Mouse (Mus musculus) spleen, adult 12 weeks (tissue): ENCODE measurements around the gene Gm4756.
"Not testable (repeated sequence)": the region's sequence is repeated elsewhere in the genome, so short reads cannot be mapped to it uniquely, and the experiment has no call there.

Experiments
- DNase-seq: peaks from one replicate; pipeline ENCODE4 v3.0.0; 2022; ENCODE audit warnings: low spot score

Gene Gm4756

DNA sequence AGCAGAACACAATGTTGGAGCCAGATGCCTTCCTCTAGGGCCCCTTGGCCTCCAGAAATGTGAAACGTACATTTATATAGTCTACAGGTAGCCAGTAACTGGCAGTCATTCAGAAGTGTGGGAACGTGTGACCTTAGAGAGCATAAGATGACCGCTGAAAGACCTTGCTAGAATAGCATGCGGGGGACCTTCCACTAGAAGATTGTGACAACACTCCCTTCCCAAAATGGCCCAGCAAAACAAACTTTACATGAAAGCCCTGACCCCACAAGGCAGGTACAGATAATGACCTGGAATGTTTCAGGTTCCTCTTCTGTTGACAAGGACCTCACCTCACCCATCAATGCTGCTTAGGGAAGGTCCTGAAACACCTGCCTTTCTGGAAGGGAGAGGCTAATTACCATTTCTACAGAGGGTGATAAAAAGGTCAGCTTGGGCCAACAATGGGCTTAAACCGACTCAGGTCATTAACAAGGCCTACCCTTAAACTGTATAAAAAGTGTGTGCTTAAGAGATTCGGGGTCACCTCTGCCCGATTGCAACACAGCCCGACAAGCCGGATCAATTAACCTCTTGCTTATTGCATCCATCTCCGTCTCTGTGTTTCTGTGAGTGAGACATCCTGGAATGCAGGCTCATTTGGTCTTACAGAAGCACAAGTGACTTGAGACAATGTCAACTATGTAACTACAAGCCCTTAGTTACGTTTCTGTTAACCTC is at the start of gene Gm4756:
Gene Gm4756 (minus strand): TSS at position 51 of the 720 bp plus-strand sequence.
- DNase-seq, result no peak

DNA sequence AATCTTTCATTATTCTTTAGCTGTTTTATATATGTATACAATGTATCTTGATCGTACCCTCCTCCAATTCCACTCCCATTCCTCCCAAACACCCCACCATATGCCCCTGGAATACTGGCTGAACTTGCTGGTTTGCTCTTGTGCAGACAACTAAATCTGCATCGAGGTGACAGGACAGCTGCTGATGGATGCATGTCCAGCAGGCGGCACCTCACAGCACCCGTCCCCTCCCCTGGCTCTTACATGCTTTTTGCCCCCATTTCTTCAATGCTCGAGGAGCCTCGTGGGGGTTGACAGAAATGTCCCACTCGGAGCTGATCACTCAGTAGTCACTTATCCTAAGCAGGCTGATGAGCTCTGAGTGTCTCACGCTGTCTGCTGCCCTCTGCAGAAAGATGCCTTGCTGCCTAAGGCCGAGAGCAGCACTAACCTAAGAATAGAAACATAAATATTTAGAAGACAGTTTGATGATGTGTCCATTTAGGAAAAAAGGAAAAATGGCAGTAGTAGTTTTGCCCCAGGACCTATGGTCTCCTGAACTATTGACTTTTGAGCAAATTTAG is 45.5 kb upstream of the Gm4756 start:
- DNase-seq, result no peak

DNA sequence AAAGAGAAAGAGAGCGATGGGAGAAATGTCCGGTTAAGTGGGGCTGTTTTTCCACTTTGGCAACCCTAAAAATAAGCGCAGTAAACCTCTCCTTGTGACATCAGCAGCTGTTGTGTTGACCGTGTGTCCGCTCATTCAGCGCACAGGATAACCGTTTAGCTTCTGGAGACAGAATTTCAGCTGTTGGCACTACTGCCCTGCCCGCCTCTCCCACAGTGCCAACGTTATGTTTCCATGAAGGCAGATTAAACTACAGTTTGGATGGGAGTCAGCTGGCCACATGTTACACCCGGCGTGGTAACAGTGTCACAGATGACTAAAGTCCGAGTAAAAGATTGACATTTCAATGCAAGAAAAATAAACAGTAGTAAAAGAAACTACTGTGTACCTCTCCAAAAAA is 45.0 kb upstream of the Gm4756 start:
- no peak for DNase-seq

DNA sequence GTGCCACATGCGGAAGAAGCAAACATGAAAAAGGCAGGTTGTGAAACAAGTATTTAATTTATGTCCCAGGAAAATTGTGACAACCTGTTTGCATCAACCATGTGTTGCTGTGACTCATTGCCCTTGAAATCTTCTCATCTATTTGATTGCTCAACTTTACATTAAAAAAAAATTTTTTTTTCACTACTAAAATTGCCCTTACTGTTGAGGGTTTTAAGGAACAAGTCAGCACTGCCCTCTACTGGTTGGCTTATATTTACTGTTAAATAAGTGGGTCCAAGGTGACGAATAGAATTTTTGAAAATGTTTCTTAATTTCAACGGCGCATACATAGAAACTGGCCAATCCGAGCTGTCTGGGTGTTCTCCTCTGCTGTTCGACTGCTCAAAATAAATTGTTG is 44.4 kb upstream of the Gm4756 start:
- DNase-seq, result no peak

DNA sequence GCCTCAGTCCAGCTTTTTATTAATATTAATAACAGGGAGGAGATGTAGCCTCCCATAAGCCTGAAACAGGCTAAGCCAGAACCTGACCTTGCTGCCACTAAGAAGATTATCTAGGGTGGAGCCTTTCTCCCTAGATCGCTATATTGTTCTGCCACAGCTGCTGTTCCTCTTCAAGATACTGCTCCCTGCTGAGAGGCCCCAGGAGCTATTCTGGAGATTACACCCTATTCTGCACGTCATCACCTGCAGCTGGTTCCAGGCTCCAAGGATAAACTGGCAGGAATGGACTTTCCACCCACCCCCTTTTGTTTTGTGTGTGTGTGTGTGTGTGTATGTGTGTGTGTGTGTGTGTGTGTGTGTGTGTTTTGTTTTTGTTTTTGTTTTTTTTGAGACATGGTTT is 38.8 kb upstream of the Gm4756 start:
- not testable (repeated sequence) for DNase-seq

DNA sequence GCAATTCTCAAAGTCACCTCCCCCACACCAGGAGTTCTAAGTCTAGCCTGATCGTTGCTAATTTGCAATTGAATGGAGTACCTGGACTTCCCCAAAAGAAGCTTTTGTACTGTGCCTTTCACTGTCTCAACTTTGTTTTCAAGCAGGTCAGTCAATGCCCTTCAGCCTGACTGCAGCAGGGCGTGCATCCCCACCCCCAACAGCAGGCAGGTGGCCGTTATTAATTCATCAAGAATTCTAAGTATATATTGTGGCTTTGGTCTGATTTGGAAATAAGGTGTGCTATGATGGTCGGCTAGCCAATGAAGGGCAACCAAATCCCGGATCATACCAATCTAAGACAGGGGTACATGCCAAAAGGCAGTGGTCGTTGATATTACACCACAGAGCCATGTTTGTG is 38.3 kb upstream of the Gm4756 start:
- not testable (repeated sequence) for DNase-seq

DNA sequence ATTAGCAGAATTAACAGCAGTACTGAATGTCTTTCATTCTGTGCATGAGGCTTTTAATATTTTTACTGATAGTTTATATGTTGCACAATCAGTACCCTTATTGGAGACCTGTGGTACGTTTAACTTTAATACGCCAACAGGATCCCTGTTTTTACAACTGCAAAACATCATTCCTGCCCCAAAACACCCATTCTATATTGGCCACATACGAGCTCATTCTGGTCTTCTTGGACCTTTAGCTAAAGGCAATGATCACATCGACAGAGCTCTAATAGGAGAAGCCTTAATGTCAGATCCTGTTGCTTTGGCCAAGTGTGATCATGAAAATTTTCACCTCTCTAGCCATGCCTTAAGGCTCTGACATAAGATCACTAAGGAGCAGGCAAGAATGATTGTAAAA is 37.1 kb upstream of the Gm4756 start:
- not testable (repeated sequence) for DNase-seq

DNA sequence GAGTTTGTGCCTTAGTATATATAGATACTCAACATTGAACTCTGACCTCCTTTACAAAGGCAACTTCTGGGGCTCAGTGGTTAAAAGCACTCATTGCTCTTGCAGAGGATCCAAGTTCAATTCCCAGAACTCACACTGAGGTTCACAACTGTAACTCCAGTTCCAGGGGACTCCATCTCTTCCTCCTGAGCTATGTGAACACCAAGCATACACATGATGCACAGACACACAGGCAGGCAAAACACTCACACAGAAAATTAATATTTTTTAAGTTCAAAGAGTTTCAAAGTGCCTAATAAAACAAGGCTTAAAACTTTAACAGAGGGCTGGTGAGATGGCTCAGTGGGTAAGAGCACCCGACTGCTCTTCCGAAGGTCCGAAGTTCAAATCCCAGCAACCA is 34.2 kb upstream of the Gm4756 start:
- no peak for DNase-seq

DNA sequence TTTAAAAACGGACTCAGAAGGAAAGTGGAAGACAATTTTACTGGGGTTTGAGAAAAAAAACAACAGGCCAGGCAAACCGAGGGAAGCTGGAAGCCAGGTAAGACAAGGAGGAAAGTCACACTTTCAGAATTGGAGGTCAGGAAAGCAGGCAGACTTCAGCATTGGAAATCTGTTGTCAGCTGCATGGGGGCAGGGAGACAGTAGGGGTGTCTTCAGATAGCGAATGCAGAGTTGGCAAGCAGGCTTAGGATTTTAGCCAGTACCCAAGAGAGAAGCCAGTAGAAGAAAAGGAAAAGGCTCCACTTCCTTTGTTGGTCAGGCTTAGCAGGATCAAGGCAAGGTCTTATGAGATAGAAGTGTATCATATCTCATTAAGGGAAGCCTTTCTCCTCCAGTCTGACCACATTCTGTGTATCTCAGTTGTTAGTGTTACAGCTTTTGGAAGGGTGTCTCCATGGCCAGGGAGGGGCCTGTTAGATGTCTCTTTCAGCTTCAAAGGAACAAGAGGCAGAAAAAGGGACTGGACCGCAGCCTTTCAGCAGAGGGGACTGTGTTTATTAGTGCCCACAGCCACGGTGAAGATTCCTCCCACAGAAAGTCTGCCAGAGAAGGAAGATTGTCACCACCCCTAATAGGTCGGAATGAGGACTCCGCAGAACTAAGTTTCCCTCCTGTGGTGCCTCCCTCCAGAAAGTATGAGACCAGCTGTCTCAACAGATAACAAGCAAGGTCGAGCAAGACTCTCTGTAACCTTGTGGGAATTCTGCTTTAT is 33.2 kb upstream of the Gm4756 start:
- DNase-seq, result no peak

DNA sequence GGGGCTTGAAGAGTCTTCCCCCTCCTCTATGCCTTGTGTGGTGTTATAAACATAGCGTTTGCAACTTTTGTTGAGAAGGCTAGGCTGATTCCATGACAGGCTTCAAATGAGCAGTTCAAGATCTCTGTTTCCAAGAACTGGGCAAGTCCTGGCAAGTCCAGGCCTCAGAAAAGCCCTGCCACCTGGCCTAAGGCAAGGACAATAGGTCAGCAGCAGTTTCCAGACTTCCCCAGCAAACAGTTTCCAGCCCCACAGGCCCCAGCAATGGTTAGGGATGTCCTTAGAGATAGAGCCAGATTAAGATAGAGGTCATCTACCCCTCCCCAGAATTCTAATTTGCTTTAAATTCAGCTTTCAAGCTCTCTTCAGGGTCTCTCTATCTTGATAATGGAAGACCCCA is 32.5 kb upstream of the Gm4756 start:
- no peak for DNase-seq

DNA sequence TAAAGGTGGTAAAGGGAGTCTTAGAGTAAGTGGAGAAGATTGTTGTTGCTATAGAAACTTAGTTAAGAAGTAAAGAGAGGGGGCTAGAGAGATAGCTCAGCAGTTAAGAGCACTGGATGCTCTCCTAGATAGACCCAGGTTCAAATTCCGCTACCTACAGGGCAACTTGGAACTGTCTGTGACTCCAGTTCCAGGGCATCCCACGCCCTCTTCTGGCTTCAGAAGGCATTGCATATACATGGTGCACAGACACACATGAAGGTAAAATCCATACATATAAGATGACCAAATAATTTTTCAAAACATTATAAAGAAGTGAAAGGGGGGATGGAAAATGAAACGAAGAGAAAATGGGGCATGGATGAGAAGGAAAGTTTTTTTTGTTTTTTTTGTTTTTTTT is 30.2 kb upstream of the Gm4756 start:
- DNase-seq, result no peak

DNA sequence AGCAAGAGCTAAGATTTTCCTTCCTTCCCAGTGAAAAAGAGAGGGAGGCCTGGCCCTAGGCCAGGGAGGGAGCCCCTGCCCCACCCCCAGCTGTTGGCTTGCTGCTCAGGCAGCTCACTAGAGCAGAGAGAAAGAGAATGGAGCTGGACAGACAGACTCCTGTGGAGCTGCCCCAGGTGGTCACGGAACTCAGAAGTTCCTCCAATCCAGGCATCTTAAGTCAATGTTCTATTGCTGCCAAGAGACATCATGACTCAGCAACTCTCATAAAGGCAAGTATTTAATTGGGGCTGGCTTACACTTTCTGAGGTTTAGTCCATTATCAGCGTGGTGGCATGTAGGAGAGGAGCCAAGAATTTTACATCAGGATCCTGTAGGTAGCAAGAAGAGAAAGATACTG is 25.4 kb upstream of the Gm4756 start:
- no peak for DNase-seq

DNA sequence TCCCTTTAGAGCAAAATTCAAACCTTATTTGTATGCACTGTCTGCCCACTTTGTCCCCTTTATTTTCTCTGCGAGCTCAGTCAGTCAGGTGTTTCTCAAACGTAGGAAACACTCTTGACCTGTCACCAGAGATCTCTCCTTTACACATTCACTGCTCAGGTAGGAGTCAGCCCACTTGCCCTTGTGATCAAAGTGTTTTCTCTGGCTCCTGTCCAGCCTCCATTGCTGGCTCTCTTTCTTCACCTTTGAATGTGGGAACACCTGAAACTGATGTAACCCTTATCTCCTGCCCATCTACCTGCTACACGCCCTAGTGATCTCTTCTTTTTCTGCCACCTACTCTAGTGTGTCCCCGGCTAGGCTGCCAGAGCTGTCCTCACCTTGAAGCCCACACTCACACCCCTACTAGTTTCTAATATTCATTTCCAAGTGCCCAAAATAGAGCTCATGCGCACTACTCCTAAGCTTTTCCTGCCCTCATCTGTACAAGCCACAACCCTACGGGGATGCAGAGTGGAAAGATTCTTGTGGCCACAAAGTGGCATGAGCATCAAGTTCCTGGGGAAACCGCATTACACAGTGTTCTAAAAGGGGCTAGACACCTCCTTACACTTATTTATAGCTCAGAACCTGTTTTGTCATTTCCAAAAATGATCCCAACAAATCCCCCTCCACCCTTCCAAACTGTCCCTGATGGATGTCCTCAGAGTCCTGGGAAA is 24.8 kb upstream of the Gm4756 start:
- DNase-seq, result no peak

DNA sequence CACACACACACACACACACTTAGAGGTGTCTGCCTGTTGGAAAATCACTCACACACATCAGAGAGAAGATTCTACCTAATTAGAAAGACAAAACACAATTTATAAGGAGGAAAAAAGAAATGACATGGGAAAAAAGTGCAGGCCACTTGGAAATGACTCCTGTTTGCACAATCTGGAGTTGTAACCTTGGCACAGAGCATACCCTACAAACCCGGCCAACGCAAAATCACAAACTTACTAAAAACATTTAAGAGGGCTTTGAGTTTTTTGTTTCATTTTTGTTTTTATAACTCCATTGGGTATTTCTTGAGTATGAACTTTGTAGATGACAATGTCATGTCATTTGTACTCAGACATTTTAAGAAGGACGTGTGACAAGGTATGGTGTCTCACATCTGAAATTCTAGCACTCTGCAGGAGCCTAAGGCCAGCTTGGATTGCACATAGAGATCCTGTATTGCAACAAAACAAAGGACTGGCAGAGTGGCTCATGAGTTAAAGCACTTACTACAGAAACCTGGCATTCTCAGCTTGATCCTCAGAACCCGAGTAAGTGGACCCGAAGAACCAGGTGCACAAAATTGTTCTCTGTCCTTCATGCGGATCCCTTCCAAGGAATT is 22.2 kb upstream of the Gm4756 start:
- no peak for DNase-seq

DNA sequence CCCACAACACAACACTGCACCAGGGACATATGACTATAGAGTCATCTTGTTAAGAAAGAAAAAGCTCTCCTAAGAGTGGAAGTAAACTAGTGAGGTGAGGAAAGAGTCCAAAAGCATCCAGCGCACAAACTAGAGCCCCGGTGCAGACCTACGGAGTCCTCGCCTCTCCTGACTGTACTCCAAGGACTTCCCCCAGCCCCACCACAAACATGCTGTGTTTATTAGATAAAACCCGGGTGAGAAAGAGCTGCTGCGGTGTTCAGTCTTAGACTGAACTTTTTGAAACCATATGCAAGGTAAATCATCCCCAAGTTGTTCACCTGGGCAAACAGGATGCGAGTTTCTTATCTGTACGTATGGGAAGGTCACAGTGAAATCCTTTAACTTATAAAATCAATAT is 21.5 kb upstream of the Gm4756 start:
- no peak for DNase-seq

DNA sequence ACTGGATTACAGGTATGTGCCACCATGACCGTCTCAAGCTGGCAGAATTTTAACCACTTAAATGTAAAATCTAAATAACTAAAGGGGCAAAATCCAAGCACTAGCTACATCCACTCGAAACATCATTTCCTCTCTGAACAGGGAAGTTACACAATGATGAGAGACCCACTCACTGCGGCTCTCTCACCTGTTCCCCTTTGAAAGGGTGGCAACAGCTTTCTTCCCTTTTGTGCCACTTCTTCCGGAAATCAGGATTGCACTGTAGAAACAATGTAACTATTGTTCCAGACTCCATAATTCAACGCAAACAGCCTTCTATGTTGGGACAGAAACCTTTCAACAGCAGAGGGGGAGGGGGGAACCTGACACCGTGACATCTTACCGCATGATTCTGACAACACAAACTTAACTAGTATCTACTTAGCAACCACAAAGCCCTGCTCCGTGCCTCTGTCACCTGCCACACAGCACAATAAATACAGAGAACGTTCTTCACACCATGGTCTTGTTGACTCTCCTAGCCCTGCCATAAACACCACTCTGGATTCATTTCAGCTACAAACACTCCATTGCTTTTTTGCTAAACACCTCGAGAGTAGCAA is 18.5 kb upstream of the Gm4756 start:
- no peak for DNase-seq

DNA sequence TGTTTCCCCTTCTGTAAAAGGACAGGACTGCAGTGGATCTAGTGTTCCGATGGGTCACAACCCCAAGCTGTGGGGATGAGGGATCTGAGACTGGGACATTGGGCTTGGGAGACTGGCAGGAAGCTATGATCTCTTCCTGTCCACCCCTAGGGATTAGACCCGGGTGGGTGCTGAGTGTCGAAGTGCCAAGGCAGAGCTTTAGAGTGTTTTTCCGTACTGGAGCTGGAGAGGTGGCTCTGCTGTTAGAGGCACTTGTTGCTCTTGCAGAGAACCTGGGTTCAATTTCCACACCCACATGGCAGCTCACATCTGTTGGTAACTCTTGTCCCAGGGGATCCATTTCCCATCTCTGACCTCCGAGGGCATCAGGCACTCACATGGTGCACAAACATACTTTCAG is 16.6 kb upstream of the Gm4756 start:
- DNase-seq, result no peak

DNA sequence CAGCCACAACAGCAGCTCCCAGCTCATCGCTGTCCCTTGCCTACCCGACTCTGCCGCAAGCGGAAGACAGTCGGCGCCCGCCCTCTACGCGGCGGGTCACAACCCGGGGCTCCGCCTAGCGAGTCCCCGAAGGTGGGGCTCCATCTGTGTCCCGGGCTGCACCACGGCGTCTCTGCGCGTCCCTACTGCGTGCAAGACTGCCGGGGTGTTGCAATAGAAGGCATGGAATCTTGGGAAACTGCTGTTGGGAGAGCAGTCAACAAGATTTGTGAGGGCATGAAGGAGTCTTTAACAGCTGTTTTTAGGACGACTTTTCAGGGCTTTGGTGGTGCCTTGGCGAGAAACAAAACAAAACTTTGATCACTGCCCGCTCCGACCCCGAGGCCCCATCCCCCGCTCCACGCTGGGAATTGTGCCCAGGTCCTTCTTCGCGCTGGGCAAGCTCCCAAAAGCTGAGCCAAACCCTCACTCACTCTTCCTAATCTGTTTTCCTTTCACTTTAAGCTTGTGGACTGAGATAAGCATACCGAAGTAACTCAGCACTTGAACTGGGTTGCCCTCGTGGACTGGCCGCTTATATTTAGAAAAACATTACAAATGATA is 15.4 kb upstream of the Gm4756 start, which contains the start of gene Dhrs7:
Gene Dhrs7 (minus strand): TSS at position 175 of the 603 bp plus-strand sequence.
- peak; percentile 58 for DNase-seq

DNA sequence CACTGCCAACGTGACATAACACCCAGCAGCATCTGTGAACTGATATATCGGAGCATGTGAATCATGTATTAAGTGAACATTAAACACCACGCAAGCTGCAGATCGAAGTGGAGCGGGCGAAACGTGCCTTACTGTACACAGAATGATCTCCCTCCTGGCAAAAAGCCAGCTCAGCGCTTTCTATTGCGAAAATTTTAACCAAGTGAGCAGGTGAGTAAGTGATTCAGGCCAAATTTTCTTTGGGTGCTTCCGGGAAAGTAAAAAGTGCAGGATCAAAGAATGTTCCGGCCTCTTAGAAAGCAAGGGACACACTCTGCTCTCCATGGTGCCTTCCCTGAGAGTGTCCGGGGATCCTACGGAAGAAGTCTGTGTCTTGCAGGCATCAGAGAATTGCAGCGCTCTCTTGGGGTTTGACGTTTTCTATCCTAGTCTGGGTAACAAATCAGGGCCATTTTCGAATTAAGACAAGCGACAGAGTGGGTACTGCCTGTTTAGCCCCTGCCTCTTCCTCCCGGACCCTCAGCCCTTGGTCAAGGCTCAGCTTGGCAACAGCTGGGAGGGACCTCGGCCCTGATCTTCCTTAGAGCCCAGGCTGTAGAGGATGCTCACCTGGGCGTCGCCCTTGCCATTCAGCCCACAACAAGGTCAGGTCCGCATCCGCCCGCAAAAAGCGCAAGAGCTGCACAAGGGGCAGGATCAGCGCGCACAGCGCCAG is 14.7 kb upstream of the Gm4756 start:
- no peak for DNase-seq

DNA sequence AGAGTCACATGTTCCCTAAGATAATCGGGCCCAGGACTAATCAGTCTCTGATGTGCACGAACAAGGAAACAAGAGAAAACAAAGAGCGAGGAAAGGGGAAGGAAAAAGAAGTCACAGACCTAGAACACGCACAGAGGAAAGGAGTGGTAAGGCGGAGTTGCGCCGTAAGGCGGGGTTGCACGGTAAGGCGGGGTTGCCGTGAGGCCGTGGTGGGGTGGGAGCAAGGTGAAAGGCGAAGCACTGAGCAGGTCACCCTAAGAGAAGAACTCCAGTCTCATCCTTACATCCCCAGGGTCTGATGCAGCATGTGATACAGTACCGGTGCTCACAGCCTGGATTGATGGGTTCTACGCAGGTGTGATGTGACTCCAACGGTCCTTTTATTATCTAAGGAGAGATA is 6.3 kb upstream of the Gm4756 start:
- DNase-seq, result no peak

DNA sequence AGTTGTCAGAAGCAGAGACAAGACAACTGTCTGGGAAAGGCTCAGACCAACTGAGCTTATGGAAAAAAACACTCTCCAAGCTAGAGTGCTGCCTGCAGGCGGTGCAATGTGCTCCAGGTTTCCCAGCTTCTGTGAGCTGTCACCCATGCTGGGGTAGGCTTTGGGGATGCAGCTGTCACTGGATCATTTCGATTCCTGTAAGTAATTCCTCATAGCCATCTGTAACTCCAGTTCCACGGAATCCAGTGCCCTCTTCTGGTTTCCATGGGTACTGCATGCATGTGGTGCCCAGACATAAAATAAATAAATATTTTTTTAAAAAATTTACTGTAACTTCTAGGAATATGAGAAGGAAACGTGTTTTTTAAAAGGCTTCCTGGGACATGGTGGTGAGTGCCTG is 5.2 kb upstream of the Gm4756 start:
- no peak for DNase-seq
